14 mouse cellular contexts compared by ENCODE assay signal in the genomic region with DNA sequence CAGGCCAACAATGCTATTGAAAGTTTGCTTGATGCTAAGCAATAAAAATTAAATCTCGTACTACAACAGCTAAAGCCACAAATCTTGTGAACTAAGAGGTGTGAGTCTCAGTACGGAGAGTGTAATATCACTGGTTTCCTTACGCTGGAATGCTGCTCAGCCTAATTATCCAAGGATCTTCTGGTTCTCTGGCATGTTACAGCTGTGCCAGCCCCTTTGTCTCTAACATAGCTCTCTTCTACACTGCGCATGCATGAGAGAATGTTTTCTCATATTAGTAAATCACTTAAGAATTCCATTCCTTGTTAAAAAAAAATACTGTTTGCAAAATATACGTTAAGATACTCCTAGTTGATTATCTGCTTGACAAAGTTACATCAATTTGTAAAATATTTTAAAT.
"Had no signal": no experiment of that assay in that cellular context is flagged by ENCODE, and none has a peak within 500 bp of the region (broad histone marks: within the 10 kb centered on the region; RNA-seq: fewer than 3 reads in every experiment).

No protein-coding gene starts in this region.

- H3K36me3 ChIP-seq: limb, embryonic 12.5 days; liver, embryonic 13.5 days; lung, embryonic 15.5 days; midbrain, embryonic 15.5 days; neural tube, embryonic 13.5 days had no signal

- DNase-seq: kidney, postnatal 10 days; kidney, postnatal 4 days; liver; liver, embryonic 13.5 days; liver, postnatal 0 days; lung, postnatal 14 days; right cerebral cortex, adult 18-20 months; right cerebral cortex, postnatal 25 days; thymus, postnatal 4 days had no signal

- H3K4me2 ChIP-seq: limb, embryonic 12.5 days; liver, embryonic 13.5 days; lung, embryonic 15.5 days; midbrain, embryonic 15.5 days; neural tube, embryonic 13.5 days had no signal

- H3K4me3 ChIP-seq: layer of hippocampus, adult 2 months; limb, embryonic 12.5 days; liver, embryonic 13.5 days; lung, embryonic 15.5 days; midbrain, embryonic 15.5 days; neural tube, embryonic 13.5 days had no signal

- H3K27ac ChIP-seq: layer of hippocampus, adult 2 months; limb, embryonic 12.5 days; liver, embryonic 13.5 days; lung, embryonic 15.5 days; midbrain, embryonic 15.5 days; neural tube, embryonic 13.5 days had no signal

- H3K27me3 ChIP-seq: limb, embryonic 12.5 days; liver, embryonic 13.5 days; lung, embryonic 15.5 days; midbrain, embryonic 15.5 days; neural tube, embryonic 13.5 days had no signal

- H3K4me1 ChIP-seq: limb, embryonic 12.5 days; liver, embryonic 13.5 days; lung, embryonic 15.5 days had no signal

- H3K9me3 ChIP-seq: limb, embryonic 12.5 days; liver, embryonic 13.5 days; lung, embryonic 15.5 days; midbrain, embryonic 15.5 days; neural tube, embryonic 13.5 days had no signal

- H3K9ac ChIP-seq: limb, embryonic 12.5 days; liver, embryonic 13.5 days; liver, postnatal 0 days; lung, embryonic 15.5 days; midbrain, embryonic 15.5 days; neural tube, embryonic 13.5 days had no signal

- ATAC-seq: liver, postnatal 0 days; midbrain, embryonic 15.5 days had no signal
